Mouse (Mus musculus) olfactory bulb, adult 2 months (tissue): ENCODE measurements around the gene Dppa4.

ENCODE experiments used
- CTCF ChIP-seq: fragments of 200-500 bp; IDR thresholded peaks from 2 replicates; pipeline ENCODE4 v1.5.1; 2012; ENCODE audit warnings: low read depth, mild to moderate bottlenecking, low read length, moderate library complexity; ENCODE audit not compliant: insufficient read depth
- POLR2A ChIP-seq: fragments of 200-500 bp; IDR thresholded peaks from 2 replicates; pipeline ENCODE4 v1.6.1; 2012; ENCODE audit warnings: mild to moderate bottlenecking, low read depth, low read length, moderate library complexity; ENCODE audit not compliant: insufficient read depth

DNA sequence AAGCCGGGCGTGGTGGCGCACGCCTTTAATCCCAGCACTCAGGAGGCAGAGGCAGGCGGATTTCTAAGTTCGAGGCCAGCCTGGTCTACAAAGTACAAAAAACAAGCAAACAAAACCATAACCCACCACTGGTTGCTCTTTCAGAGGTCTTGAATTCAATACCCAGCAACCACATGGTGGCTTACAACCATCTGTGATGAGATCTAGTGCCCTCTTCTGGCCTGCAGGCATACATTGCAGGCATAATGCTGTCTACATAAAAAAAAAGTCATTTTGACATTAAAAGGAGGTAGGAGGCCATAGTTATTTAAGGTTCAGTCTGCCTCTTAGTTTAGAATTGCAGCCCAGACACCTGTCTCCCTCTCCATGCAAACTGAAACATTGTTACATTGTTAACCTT, 37.2 kb downstream of the Dppa4 start:
- TF ChIP-seq CTCF = no peak
- TF ChIP-seq POLR2A = no peak
